Mouse (Mus musculus) gastrocnemius, adult 2 months (tissue): ENCODE results near the gene Cdh23. TPM values are rescaled to one million over a fixed set of nuclear protein-coding genes. Genes with fewer than 3 reads are reported as not detected.

Source experiments
- DNase-seq: peaks from one replicate; pipeline ENCODE4 v3.0.0; 2022
- H3K27ac ChIP-seq: fragments of 200-600 bp; 2 replicates; pipeline ENCODE4 v1.8.1; 2022; ENCODE audit warnings: mild to moderate bottlenecking
- H3K4me3 ChIP-seq: fragments of 200-600 bp; 2 replicates; pipeline ENCODE4 v1.8.1; 2022; ENCODE audit warnings: mild to moderate bottlenecking, moderate library complexity
- CTCF ChIP-seq: fragments of 200-600 bp; IDR thresholded peaks from 2 replicates; pipeline ENCODE4 v1.8.1; 2022; ENCODE audit warnings: antibody characterized with exemption, mild to moderate bottlenecking, moderate library complexity
- intact Hi-C: fragments of 180-260 bp; cut with DNase I; formaldehyde crosslinking; loops from one replicate; pipeline ENCODE4 v1.15.1; 2025
- total RNA-seq, 2 experiments: library from RNA; stranded (reverse); gene quantifications; 2 replicates each; pipeline ENCODE4 v1.2.3; 2021

Gene Cdh23
- total RNA-seq, 2 experiments from 2014 or later: 1.8 to 2.8 TPM

GRCm38 (mm10) chr10:60532502-60532901 is 163.8 kb downstream of the Cdh23 start:
- no peak for TF ChIP-seq CTCF
- H3K4me3 ChIP-seq: no peak overlapping the region
- no peak for DNase-seq
- intact Hi-C loops: no loop called here
- no peak overlapping the region for H3K27ac ChIP-seq

DNA sequence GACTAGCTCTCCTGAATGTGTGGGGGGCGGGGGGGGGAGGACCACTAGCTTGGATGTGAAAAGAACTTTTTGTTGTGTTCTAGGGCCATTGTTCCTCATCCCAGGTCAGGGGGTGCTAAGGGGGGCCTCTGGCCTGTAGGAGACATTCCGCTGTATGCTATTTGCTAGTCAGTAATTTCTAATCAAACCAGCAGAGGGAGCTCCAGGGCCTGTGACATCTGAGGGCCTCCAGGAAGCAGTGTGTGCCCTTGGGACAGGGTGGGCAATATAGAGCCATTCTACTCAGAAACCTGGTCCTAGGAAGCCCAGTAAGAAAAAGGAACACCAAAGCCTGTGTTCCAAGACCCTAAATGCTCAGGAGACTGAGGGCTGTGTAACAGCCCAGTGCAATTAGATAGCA is 164.9 kb downstream of the Cdh23 start:
- H3K27ac ChIP-seq: no peak overlapping the region
- intact Hi-C loops: loop anchor here (2.0 kb wide), 1 partner anchor 155 kb away; no protein-coding TSS in a partner anchor
- DNase-seq: peak; percentile 38
- H3K4me3 ChIP-seq: no peak overlapping the region
- peak; percentile 80 for TF ChIP-seq CTCF

GRCm38 (mm10) chr10:60530633-60531032 is 165.7 kb downstream of the Cdh23 start:
- intact Hi-C loops: loop anchor here (1.0 to 2.0 kb wide), 2 partner anchors 156 to 227 kb away; no protein-coding TSS in a partner anchor
- no peak overlapping the region for H3K27ac ChIP-seq
- TF ChIP-seq CTCF: no peak

DNA sequence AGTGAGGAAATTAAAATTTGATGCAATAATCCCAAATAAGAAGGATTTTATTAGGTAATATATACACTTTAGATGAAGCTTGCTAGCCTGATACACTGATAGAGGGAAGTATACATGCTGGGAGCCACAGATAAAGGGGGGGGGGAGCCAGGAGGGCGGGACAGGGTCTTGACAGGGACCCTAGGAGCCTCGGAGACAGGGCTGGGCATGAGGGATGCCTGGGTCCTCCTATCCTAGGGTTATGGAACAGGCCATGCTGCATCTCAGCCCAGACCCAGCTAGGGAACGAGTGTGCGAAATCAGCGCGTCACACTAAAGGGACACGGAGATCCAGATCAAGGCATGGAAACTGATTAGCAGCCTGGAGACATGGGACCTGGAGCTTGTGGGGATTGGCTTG is 168.3 kb downstream of the Cdh23 start:
- DNase-seq: no peak
- H3K4me3 ChIP-seq: no peak overlapping the region
- intact Hi-C loops: no loop called here
- TF ChIP-seq CTCF: no peak
- H3K27ac ChIP-seq: no peak overlapping the region

More at GRCm38 (mm10) chr10:60530633-60531032, 165.7 kb downstream of the Cdh23 start:
- no peak for DNase-seq
- no peak overlapping the region for H3K4me3 ChIP-seq

DNA sequence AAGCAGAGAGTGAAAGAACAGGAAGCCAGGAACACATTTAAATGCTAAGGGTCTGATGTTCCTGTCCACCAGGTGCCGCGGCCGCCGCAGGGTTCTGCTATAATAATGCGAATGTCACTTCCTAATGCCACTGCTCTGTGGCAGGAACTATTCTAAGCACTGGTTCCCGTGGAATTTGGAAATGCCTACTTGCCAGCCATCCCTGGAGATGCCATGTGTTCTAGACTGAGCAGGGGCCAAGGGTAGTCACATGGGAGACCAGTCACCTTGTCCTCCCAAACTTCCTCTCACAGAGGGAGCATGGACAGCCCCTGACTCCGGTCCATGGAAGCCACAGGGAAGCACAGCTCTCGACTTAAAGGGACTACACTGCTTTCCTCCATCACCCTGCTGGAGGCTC is 171.2 kb downstream of the Cdh23 start:
- Histone ChIP-seq H3K4me3 (no peak overlapping the region), H3K27ac (no peak overlapping the region)
- intact Hi-C loops: no loop called here
- TF ChIP-seq CTCF: no peak
- DNase-seq: no peak

GRCm38 (mm10) chr10:60516286-60516685 is 180.0 kb downstream of the Cdh23 start:
- no peak for TF ChIP-seq CTCF
- Histone ChIP-seq H3K27ac (no peak overlapping the region), H3K4me3 (no peak overlapping the region)
- intact Hi-C loops: no loop called here
- no peak for DNase-seq

GRCm38 (mm10) chr10:60498538-60498937 is 197.8 kb downstream of the Cdh23 start:
- no peak overlapping the region for H3K4me3 ChIP-seq
- H3K27ac ChIP-seq: no peak overlapping the region
- intact Hi-C loops: no loop called here
- no peak for DNase-seq
- no peak for TF ChIP-seq CTCF

DNA sequence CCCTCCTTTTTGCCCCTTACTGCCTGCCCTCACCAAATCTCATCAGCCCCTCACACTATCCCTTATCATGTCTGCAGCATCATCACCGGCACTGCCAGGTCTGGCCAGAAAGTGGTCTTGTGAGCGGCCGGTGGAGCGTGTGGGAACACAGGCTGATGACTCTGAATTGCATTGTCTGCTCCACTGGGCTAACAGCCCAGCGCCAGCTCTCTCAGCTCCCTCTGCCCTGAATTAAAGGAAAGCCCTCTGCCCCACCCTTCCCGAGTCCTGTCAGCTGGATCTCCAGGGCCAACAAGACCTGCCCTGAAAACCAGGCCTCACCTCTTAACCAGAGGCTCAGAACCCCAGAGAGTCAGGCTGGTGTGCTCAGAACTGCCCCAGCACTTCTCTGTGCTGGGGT is 201.2 kb downstream of the Cdh23 start:
- Histone ChIP-seq H3K4me3 (no peak overlapping the region), H3K27ac (0 out of 2 replicates have a peak overlapping the region, but pooled peaks have one; percentile 28)
- DNase-seq: peak; percentile 24
- intact Hi-C loops: no loop called here
- no peak for TF ChIP-seq CTCF

GRCm38 (mm10) chr10:60491538-60491937 is 204.8 kb downstream of the Cdh23 start:
- intact Hi-C loops: no loop called here
- no peak for TF ChIP-seq CTCF
- Histone ChIP-seq H3K4me3 (no peak overlapping the region), H3K27ac (no peak overlapping the region)
- DNase-seq: no peak

- Histone ChIP-seq H3K4me3 (no peak overlapping the region), H3K27ac (no peak overlapping the region)
- intact Hi-C loops: no loop called here
- TF ChIP-seq CTCF: no peak
- no peak for DNase-seq
Observed at GRCm38 (mm10) chr10:60481381-60481780, 214.9 kb downstream of the Cdh23 start.

- intact Hi-C loops: no loop called here
- no peak overlapping the region for H3K4me3 ChIP-seq
- no peak overlapping the region for H3K27ac ChIP-seq
- no peak for DNase-seq
- no peak for TF ChIP-seq CTCF
Observed at GRCm38 (mm10) chr10:60474549-60474948, 221.7 kb downstream of the Cdh23 start.

- DNase-seq: no peak
- intact Hi-C loops: no loop called here
- Histone ChIP-seq H3K4me3 (no peak overlapping the region), H3K27ac (no peak overlapping the region)
- TF ChIP-seq CTCF: no peak
Observed at GRCm38 (mm10) chr10:60473782-60474322, 222.4 kb downstream of the Cdh23 start.

- intact Hi-C loops: no loop called here
- no peak for TF ChIP-seq CTCF
Observed at GRCm38 (mm10) chr10:60467752-60468151, 228.5 kb downstream of the Cdh23 start.

DNA sequence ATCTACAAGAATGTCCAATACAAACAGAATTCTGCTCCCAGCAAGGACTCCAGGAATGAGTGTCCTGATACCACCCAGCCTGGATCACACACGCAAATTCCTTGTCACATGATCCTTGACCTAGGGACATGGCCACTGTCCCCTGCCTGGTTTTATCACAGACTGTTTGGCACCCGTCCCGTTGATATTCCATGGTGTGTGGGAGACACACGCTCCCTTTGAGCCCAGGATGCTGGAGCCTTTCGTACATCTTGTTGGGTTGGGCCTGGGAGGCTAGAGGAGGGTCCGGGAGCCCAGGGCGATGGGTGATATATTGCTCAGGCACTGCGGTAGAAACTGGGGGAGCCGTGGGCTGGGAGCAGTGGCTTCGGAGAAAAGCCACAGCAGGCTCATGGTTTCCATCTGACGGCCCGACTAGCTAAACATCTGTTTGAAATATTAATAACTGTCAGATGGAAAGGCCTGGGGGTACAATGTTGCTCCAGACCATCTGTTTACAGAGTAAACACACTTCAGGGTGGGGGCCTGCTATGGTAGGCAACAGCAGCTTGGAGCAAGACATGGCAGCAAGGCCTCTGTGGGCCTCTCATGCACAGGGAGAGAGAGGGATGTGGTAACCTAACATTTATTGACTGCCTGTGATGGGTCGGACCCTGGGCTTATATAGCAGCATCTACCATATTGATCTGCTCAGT is 232.2 kb downstream of the Cdh23 start:
- Histone ChIP-seq H3K4me3 (no peak overlapping the region), H3K27ac (no peak overlapping the region)
- intact Hi-C loops: no loop called here
- DNase-seq: no peak
- TF ChIP-seq CTCF: no peak

More at GRCm38 (mm10) chr10:60467752-60468151, 228.5 kb downstream of the Cdh23 start:
- Histone ChIP-seq H3K4me3 (no peak overlapping the region), H3K27ac (no peak overlapping the region)
- no peak for DNase-seq
